Mouse (Mus musculus) intestine, embryonic 14.5 days (tissue): Measurements from ENCODE around the gene Frrs1. TPM values are rescaled to one million over a fixed set of nuclear protein-coding genes. Genes with fewer than 3 reads are reported as not detected.

ENCODE experiments used
- ATAC-seq: fragments of 200-750 bp; cut with Nextera tagmentation; replicated peaks from 2 replicates; pipeline ENCODE4 v1.8.0; 2017; ENCODE audit warnings: low read depth, moderate number of reproducible peaks, moderate TSS enrichment, moderate library complexity; ENCODE audit not compliant: low FRiP score, low TSS enrichment
- DNase-seq: peaks from one replicate; pipeline ENCODE4 v3.0.0-alpha.2; 2018; ENCODE audit warnings: low spot score
- H3K27ac ChIP-seq: fragments of 300-500 bp; sonication (generic); 2 replicates; pipeline ENCODE4 v1.5.1; 2014; ENCODE audit warnings: low read depth, mild to moderate bottlenecking, control low read depth
- H3K27me3 ChIP-seq: fragments of 300-500 bp; sonication (generic); replicated peaks from 2 replicates; pipeline ENCODE4 v1.6.1; 2014; ENCODE audit warnings: low read length, control low read depth; ENCODE audit not compliant: control insufficient read depth, insufficient read depth
- H3K36me3 ChIP-seq: fragments of 300-500 bp; sonication (generic); 2 replicates; pipeline ENCODE4 v1.6.1; 2014; ENCODE audit warnings: low read length, control low read depth; ENCODE audit not compliant: control insufficient read depth, insufficient read depth
- H3K4me1 ChIP-seq: fragments of 300-500 bp; sonication (generic); replicated peaks from 2 replicates; pipeline ENCODE4 v1.6.1; 2014; ENCODE audit warnings: low read length, control low read depth, mixed read lengths; ENCODE audit not compliant: control insufficient read depth, insufficient read depth
- H3K4me2 ChIP-seq: fragments of 300-500 bp; sonication (generic); 2 replicates; pipeline ENCODE4 v1.6.1; 2014; ENCODE audit warnings: low read length
- H3K4me3 ChIP-seq: fragments of 300-500 bp; sonication (generic); 2 replicates; pipeline ENCODE4 v1.5.1; 2014; ENCODE audit warnings: low read depth, low read length, control low read depth, mixed read lengths
- H3K9ac ChIP-seq: fragments of 300-500 bp; sonication (generic); 2 replicates; pipeline ENCODE4 v1.6.1; 2014; ENCODE audit warnings: mild to moderate bottlenecking, low read length
- H3K9me3 ChIP-seq: fragments of 300-500 bp; sonication (generic); 2 replicates; pipeline ENCODE4 v1.6.1; 2016; ENCODE audit warnings: low read length, control low read depth; ENCODE audit not compliant: control insufficient read depth
- WGBS: fragments of 180-500 bp; shearing (Covaris S2); extraction: QIAGEN DNeasy Blood & Tissue Kit; methylation state at CpG from one replicate; pipeline ENCODE4 v1.1.7; 2014; 5-methylcytosine and 5-hydroxymethylcytosine counted together
- polyA plus RNA-seq: library from polyadenylated mRNA; unstranded; fragments of >200 nt; fragmentation: Nextera tagmentation; extraction: Ambion mirVana; gene quantifications from 2 replicates; pipeline ENCODE4 v1.2.1, GENCODE M21; 2014

The Frrs1 gene
- polyA plus RNA-seq, 1 experiment from 2014 or later: 36.7 TPM

- ATAC-seq: no peak
- WGBS: 89% methylated on average over 8 of the region's 8 CpGs
Observed at GRCm38 (mm10) chr3:116884941-116885340, 25.7 kb downstream of the Frrs1 start.

GRCm38 (mm10) chr3:116889358-116889757 lies 30.1 kb downstream of the Frrs1 start:
- H3K27me3 ChIP-seq: no peaks in the 10 kb centered on the region
- H3K4me2 ChIP-seq: no peak overlapping the region
- no peak overlapping the region for H3K4me3 ChIP-seq
- no peak overlapping the region for H3K9ac ChIP-seq
- H3K4me1 ChIP-seq: no peaks in the 10 kb centered on the region
- 92% methylated on average over 7 of the region's 7 CpGs for WGBS
- no peak for DNase-seq
- no peaks in the 10 kb centered on the region for H3K9me3 ChIP-seq
- H3K36me3 ChIP-seq: 0 out of 2 replicates have a peak, but pooled peaks cover 3% of the 10 kb centered on the region
- no peak for ATAC-seq
- no peak overlapping the region for H3K27ac ChIP-seq

More at GRCm38 (mm10) chr3:116884941-116885340, 25.7 kb downstream of the Frrs1 start:
- Histone ChIP-seq H3K9me3 (no peaks in the 10 kb centered on the region), H3K36me3 (0 out of 2 replicates have a peak, but pooled peaks cover 3% of the 10 kb centered on the region), H3K4me2 (no peak overlapping the region), H3K27ac (no peak overlapping the region), H3K4me1 (no peaks in the 10 kb centered on the region), H3K4me3 (no peak overlapping the region), H3K9ac (no peak overlapping the region), H3K27me3 (no peaks in the 10 kb centered on the region)
- DNase-seq: no peak

- H3K4me1 ChIP-seq: no peaks in the 10 kb centered on the region
- ATAC-seq (no peak), DNase-seq (no peak)
- no peaks in the 10 kb centered on the region for H3K9me3 ChIP-seq
- H3K4me2 ChIP-seq: no peak overlapping the region
- H3K27me3 ChIP-seq: no peaks in the 10 kb centered on the region
- H3K9ac ChIP-seq: no peak overlapping the region
- H3K36me3 ChIP-seq: no peaks in the 10 kb centered on the region
- 89% methylated on average over 4 of the region's 4 CpGs for WGBS
- H3K27ac ChIP-seq: no peak overlapping the region
- no peak overlapping the region for H3K4me3 ChIP-seq
Observed at GRCm38 (mm10) chr3:116890576-116890975, 31.3 kb downstream of the Frrs1 start.

GRCm38 (mm10) chr3:116891436-116892205 lies 32.4 kb downstream of the Frrs1 start:
- no peaks in the 10 kb centered on the region for H3K36me3 ChIP-seq
- no peak overlapping the region for H3K4me3 ChIP-seq
- no peaks in the 10 kb centered on the region for H3K27me3 ChIP-seq
- WGBS: 89% methylated on average over 17 of the region's 17 CpGs
- DNase-seq (peak; percentile 47), ATAC-seq (no peak)
- H3K4me2 ChIP-seq: no peak overlapping the region
- H3K9me3 ChIP-seq: no peaks in the 10 kb centered on the region
- H3K4me1 ChIP-seq: no peaks in the 10 kb centered on the region
- no peak overlapping the region for H3K27ac ChIP-seq
- H3K9ac ChIP-seq: no peak overlapping the region

DNA sequence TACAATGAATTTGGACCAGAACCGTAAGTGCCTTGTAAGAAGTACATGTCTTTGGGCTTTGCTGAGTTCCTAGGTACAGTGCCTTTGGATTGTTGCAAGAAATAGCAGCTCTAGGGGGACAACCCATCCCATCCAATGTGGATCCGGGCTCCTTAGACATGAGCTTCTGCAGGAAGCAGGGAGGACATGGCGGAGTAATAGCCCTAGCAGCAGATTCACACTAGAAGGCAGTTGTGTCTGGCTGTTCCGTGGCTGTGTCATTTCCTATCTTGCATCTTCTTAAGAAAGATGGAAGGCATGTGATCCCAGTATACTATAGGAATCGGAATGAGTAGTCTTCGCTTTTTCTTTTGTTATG lies 32.9 kb downstream of the Frrs1 start:
- H3K9ac ChIP-seq: no peak overlapping the region
- H3K4me2 ChIP-seq: no peak overlapping the region
- H3K4me1 ChIP-seq: no peaks in the 10 kb centered on the region
- H3K36me3 ChIP-seq: no peaks in the 10 kb centered on the region
- H3K4me3 ChIP-seq: no peak overlapping the region
- H3K27me3 ChIP-seq: no peaks in the 10 kb centered on the region
- no peak for DNase-seq
- WGBS: 93% methylated on average over 6 of the region's 6 CpGs
- no peak for ATAC-seq
- H3K9me3 ChIP-seq: no peaks in the 10 kb centered on the region
- H3K27ac ChIP-seq: no peak overlapping the region

DNA sequence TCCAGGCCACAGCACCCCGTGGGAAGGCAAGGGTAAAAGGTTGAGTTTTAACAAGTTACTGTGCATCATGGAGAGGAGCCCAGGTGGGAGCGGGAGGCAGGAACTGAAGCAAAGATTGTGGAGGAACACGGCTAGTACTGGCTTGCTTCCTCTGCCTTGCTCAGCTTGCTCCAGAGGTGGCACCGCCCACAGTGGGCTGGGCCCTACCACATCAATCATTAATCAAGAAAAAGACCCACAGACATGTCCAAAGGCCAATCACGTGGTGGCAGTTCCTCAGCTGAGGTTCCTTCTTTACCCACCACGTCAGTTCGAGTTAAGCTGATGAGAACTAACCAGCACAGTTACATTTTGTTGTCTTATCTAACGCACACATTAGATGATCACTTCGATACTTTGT lies 33.6 kb downstream of the Frrs1 start:
- H3K4me1 ChIP-seq: no peaks in the 10 kb centered on the region
- no peak overlapping the region for H3K4me3 ChIP-seq
- H3K4me2 ChIP-seq: no peak overlapping the region
- H3K27ac ChIP-seq: no peak overlapping the region
- 74% methylated on average over 9 of the region's 9 CpGs for WGBS
- no peaks in the 10 kb centered on the region for H3K9me3 ChIP-seq
- peak; percentile 46 for DNase-seq
- H3K9ac ChIP-seq: no peak overlapping the region
- 0 out of 2 replicates have a peak, but pooled peaks have one; percentile 19 for ATAC-seq
- no peaks in the 10 kb centered on the region for H3K36me3 ChIP-seq
- H3K27me3 ChIP-seq: no peaks in the 10 kb centered on the region

GRCm38 (mm10) chr3:116904158-116904557 lies 44.9 kb downstream of the Frrs1 start:
- Histone ChIP-seq H3K4me1 (no peaks in the 10 kb centered on the region), H3K4me2 (no peak overlapping the region), H3K36me3 (no peaks in the 10 kb centered on the region), H3K9ac (no peak overlapping the region), H3K4me3 (no peak overlapping the region), H3K27ac (no peak overlapping the region), H3K9me3 (no peaks in the 10 kb centered on the region), H3K27me3 (no peaks in the 10 kb centered on the region)
- DNase-seq: peak; percentile 72
- ATAC-seq: no peak
- 23% methylated on average over 6 of the region's 6 CpGs for WGBS

DNA sequence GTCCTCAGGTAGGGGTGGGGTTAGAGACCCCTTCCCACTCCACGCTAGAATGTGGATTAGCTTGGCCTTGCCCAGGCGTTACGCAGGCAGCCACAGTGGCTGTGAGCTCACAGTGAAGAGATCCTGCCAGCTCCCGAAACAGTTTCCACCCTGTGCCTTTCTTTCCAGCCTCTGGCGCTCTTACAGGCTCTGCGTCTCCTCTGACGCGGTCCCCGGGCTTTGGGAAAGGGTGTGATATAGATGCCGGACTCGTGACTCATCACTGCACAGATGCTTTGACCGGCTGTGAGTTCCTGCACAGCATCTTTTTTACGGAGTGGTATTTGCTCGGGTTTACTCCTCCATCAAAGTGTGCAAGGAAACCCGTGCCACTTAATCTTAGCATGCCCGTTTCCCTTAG lies 46.6 kb downstream of the Frrs1 start:
- Histone ChIP-seq H3K36me3 (no peaks in the 10 kb centered on the region), H3K27me3 (no peaks in the 10 kb centered on the region), H3K9me3 (no peaks in the 10 kb centered on the region), H3K9ac (no peak overlapping the region), H3K4me3 (no peak overlapping the region), H3K4me2 (no peak overlapping the region), H3K27ac (no peak overlapping the region), H3K4me1 (no peaks in the 10 kb centered on the region)
- peak; percentile 50 for DNase-seq
- ATAC-seq: no peak
- 81% methylated on average over 16 of the region's 16 CpGs for WGBS

DNA sequence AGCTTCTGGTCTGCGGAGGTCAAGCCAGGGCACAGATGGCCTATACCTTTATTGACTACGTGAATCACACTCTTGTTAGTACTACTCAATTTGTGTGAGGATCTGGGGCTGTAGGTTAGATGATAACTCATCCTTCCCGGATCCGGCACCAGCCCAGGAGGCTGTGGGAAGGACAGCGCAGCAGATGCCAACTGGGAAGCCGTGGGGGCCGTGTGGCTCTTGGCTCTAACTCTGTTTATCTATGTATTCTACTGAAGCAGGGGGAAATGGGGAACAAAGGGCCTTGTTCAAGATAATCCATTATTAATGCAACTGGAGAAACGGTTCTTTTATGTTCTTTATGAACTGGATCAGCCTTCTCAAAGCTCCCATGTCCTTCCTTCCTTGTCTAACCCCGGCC lies 47.3 kb downstream of the Frrs1 start:
- Histone ChIP-seq H3K4me2 (no peak overlapping the region), H3K9ac (no peak overlapping the region), H3K27ac (no peak overlapping the region), H3K4me1 (no peaks in the 10 kb centered on the region), H3K27me3 (no peaks in the 10 kb centered on the region), H3K9me3 (no peaks in the 10 kb centered on the region), H3K4me3 (no peak overlapping the region), H3K36me3 (no peaks in the 10 kb centered on the region)
- ATAC-seq: no peak
- DNase-seq: peak; percentile 49
- WGBS: 78% methylated on average over 9 of the region's 9 CpGs
